Mouse (Mus musculus) inflammation-experienced regulatory T-cells, adult 6 months (primary cell): ENCODE measurements around the gene Kbtbd13. TPM values are rescaled to one million over a fixed set of nuclear protein-coding genes. Genes with fewer than 3 reads are reported as not detected.

Experiments used
- ATAC-seq: one replicate; pipeline ENCODE4 v1.8.0; 2017
- polyA plus RNA-seq, 3 experiments: library from polyadenylated mRNA; unstranded; fragments of 100-300 nt; shearing (Covaris generic); gene quantifications; one replicate each; pipeline ENCODE4 v1.2.1; 2017

The Kbtbd13 gene
- polyA plus RNA-seq, 3 experiments from 2014 or later: not detected

DNA sequence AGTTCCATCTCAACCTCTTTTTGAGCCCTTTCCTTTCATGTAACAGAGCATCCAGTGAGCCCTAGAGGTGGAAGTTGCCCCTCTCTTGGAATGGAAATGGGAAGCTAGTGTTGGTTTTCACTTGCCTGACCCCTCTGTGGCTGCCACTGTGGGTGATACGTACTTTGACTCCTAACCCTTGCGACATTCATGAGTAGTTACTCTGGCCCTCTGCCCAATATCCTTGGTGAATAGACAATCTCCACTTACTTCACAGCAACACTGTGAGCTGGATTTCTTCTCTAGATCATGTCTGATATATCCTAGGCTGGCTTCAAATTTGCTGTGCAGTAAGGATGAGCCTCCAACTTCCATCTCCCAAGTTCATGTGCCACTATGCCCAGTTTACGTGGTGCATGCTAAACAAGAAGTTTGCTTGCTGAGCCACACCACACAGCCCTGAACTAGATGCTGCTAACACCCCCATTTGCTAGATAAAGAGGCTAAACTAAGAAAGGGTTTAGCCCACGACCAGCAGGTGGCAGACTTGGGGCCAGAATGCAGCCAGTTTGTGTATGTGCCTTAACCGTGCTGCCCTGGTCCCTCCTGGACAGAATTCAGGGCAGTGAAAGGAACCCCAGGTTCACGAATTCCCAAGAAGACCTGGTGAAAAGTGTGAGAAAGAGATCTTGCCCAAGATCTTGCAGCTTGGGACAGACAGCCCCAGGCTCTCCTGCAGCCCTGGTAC is 1.3 kb upstream of the Kbtbd13 start:
- ATAC-seq: no peak

DNA sequence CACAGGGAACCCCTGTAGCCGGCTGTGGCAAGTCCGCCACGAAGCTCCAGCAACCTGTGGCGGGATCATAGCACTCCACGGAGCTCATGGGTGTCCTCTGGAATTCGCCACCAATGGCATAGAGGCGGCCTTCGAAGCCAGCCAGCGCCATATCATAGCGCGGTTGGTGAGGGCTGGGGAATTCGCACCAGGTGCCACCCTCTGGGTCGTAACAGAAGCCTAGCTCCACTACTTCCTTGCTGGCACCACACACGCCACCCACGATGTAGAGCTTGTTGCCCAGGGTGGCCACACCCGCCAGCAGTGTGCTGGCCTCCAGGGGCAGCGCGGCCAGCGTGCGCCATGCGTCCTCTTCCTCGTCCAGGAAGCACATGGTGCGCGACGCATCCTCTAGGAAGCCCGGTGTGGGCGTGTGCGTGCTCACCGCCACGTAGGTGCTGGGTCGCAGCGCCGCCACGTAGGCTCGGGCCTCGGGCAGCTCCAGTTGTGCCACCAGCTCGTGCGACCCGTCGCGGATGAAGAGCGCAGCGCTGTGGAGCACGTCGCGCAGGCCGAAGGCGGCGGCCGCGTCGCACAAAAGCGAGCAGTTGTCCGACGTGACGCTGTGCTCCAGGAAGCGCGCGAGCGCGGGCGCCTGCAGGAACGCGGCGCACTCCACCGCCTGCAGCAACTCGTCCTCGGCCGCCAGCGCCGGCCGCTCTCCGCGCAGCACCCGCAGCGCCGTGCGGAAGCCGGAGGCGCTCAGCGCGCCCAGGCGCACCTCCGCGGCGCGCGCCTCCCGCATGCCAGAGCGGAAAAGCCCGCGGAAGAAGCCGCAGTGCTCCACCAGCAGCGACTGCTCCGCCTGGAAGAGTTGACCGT is 470 bp downstream of the Kbtbd13 start:
- ATAC-seq: no peak

DNA sequence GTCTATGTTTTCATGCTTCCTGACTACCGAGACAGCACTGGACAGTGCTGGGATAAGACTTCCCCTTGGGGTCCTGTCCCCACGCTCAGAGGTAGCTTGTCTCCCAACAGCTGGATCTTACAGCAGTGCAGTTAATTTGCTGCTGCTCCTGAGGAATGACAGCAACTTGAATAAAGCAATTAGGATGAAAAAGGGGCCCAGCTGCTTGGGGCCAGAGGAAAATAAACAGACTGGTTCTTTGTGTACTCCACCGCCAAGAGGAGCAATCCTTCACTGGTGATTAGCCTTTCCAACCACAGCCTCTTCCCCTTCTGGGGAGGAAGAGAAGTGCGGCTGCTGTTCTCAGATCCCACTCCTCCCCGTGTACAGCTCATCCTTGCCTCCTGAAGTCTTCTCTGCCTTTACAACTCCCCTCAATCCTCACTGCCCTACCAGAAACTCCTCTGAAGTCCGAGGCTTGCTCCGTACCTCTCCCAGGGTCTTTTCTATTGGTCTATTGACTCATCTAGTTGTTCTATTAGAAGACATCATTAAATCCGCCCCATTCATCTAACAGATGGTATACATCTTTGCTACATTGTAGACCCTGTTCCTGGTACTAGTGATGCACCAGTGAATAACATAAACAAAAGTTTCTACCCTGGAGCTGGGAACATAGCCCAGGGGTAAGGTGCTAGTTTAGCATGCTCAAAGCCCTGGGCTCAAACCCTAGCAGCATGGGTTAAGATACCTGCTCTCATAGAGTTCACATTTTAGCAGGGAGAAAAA is 4.9 kb downstream of the Kbtbd13 start:
- ATAC-seq: no peak

DNA sequence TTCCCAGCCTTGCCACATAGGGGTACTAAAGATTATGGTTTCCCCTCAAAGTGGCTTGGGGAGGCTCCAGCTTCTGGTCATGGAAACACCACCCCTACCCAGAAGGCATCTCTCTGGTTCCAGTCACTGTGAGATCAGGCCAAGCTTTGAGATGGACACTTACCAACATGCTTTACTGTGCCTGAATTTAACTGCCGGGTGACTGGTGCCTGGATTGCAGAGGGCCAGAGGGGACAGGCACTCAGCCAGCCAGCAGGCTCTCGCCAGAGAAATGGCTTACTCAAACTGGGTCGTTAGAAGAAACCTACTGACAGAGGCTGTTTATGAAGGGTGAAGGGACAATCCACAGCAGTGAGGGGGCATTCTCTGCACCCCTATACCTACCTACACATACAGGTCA is 7.2 kb downstream of the Kbtbd13 start:
- ATAC-seq: no peak

DNA sequence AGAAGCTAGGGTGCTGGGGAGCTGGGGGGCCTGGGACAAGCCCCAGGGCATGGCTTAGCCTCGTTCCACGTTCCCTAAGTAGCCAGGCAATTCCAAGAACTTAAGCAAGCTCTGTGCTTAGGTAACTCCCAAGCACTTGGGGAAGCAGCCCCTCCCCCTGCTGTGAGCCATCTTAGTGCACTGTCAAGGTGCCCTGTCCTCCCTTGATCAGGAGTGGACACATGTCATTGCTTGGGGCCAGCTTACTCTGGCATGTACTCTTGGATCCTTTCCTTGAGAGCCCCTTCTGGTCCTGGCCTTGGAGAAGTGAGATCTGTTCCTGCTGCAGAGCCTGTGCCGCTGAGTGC is 8.7 kb downstream of the Kbtbd13 start:
- ATAC-seq: no peak

DNA sequence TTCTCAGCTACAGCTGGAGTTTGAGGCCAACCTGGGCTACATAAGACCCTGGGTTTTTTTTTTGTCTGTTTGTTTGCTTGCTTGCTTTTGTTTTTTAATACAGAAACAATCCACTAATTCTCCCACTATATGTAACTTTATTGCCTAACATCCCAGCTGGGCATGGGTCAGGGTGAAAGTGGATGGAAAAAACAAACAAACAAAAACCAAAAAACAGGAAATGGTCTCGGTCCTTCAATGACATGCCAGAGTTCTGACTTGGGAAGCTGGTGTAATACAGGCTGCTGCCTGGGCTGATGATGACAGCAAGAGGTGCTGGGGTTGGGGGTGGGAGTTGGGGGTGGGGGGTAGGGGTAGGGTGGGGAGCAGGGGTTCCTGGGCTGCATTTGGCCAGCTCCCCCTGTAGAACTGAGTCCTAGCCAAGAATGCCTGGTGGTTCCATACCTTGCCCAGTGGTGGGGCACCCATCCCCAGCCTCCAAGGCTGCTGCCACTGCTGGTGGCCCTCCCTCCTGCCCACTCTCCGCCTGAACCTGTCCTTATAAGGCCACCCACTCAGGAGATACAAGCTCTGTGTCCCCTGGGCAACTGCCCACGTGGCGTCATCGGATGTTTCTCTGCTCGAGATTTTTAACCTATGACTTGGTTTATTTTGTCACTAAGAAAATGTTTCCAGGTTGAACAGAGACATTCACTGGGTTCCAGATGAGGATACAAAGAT is 9.3 kb downstream of the Kbtbd13 start:
- no peak for ATAC-seq

DNA sequence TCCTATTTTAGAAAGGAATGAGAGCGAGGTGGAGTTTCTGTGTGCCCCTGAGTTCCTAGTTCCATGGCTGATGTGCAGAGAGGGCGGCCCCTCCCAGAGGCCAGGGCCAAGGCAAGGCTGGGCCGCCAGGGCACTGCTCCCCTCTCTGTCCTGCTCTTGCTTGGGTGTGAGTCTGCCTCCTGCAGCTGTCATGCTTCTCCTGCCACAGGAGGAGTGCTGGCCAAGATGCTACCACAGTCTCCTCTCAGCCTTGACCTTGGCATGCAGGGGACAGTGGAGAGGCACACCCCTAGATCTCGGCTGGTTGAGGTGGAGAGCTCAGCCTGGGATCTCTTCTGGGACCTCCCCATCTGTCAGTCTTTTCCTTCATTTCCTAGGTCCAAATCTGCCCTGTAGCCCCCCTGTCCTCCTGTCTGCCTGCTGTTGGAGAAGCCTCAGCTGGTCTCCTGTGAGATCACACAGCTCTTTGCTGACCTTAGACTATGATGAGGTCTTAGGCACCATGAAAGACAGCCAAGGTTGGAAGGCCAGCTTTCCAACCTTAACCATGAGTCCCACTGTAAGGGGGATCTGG is 10.3 kb downstream of the Kbtbd13 start:
- ATAC-seq: no peak

DNA sequence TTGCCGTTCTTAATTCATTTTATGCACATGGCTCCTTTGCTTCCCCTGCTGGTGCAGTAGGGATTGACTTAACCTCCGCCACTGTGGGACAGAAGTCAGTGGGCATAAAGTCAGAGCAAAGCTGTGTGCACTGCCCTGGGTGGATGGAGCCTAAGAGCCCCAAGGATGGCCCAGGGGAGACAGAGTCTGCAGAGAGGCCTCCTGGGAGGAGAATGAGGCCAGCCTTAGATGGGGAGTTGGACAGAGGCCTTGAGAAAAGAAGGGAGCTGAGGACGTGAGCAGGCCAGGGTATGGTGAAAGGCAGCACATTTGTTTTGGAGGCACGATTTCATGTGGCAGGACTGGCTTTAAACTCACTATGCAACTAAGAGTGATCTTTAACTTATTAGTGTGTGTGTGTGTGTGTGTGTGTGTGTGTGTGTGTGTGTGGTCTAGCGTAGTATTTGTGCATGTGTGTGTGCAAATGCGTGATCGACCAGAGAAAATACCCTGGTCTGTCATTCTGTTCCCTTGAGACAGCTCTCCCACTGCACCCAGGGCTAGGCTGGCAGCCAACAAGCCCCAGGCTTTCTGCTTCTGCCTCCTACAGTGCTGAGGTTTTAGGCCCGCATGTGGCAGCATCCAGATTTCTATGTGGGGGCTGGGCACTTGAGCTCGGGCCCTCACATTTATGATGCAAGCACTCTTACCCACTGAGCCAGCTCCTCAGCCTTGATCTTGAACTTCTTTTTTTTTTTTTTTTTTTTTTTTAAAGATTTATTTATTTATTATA is 16.1 kb downstream of the Kbtbd13 start:
- no peak for ATAC-seq

DNA sequence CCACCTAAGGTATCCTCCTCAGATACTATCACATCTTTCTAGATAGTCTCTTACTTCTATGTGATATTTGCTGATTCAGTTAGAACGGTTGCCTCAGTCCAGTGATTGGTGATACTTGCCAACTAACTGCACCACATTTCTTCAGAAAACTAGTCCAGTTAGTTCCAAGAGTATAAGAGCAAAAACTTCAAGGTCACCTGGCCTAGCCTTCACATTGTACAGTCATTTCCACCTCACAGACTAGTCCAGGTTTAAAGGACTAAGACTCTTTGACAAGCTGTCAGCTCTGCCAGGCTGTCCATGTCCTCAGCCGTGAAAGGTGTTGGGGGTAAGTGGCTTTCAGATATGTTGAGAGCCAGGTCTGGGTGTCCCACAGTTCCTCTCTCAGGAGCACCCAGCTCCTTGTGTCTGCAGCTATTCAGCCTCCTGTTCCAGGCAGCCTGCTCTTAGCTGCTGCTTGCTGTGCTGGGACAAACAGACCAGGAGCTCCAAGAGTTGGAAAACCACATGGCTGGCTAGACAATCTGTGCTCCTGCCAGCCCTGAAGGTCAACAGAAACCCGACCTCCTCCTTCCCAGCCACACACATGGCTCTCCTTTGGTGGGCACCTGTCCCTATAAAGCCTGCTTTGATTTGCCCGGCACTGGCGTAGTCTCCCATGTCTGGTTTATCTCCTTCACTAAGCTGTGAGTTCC is 16.8 kb downstream of the Kbtbd13 start:
- ATAC-seq: no peak

DNA sequence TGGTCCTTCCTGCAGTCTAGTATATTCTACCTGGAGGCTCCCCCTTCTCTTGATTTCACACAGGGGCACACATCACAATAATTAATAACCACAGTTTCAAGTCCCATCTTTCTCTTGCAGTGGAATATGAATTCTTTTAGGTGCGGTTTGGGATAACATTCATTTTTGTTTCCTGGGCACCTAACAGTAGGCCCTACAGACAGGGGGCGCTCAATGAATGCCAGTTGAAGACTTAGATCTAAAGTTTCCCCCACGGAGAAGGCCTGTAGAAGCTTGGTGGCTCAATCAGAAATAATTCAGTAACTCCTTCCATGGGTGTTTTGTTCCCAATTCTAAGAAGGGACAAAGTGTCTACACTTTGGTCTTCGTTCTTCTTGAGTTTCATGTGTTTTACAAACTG is 19.0 kb downstream of the Kbtbd13 start:
- ATAC-seq: no peak

DNA sequence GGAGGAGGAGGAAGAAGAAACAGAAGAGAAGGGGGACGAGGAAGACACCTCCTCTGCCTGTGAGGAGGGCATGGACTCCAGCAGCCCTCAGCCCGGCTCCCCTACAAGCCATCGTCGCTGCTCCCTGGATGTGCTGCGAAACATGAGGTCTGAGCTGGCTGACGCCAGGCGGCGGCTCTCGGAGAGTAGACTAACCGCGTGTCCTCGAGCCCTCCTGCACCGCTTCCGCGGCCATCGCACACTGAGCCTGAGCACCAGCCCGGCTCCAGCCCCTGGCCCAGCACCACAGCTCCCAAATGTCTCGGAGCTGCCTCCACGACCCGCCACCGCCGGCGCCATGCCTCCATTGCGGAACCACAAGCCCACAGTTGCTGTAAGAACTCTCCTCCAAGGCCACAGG is 19.7 kb downstream of the Kbtbd13 start:
- no peak for ATAC-seq

DNA sequence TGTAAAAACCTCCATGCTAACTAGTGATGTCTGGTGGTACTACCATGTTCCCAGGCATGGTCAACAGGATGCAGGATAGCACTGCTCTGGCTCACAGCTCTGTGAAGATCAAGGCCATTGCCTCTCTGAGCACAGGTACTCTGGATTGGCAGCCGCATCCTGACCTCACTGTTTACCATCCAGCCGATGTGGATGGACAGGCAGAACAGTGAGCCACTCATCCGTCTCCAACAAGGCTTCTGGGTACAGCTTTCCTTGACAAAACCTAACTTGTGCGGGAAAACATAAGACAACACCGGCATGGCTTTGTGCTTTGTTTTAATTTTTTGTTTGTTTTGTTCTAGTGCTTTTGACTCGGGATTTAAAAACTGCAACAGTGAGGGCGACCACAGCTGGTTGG is 25.7 kb downstream of the Kbtbd13 start:
- no peak for ATAC-seq

DNA sequence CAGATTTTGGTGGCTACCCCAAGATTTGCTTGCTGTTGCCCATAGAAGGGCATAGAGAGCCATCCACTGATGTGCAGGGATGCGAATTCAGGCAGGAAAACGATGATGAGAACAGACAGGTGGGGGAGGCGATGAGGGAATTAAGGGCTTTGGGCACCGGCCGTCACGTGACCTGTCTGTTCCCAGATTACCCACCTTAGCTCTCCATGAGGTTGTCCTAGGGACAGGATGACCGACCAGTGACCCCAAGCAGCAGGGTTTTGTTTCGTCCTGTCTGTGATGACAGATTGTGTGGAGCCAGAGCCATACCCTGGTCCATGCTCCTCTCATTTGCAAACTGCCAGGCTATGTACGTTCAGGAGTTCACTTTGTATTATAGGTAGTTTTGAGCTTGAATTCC is 27.8 kb downstream of the Kbtbd13 start:
- ATAC-seq: no peak

DNA sequence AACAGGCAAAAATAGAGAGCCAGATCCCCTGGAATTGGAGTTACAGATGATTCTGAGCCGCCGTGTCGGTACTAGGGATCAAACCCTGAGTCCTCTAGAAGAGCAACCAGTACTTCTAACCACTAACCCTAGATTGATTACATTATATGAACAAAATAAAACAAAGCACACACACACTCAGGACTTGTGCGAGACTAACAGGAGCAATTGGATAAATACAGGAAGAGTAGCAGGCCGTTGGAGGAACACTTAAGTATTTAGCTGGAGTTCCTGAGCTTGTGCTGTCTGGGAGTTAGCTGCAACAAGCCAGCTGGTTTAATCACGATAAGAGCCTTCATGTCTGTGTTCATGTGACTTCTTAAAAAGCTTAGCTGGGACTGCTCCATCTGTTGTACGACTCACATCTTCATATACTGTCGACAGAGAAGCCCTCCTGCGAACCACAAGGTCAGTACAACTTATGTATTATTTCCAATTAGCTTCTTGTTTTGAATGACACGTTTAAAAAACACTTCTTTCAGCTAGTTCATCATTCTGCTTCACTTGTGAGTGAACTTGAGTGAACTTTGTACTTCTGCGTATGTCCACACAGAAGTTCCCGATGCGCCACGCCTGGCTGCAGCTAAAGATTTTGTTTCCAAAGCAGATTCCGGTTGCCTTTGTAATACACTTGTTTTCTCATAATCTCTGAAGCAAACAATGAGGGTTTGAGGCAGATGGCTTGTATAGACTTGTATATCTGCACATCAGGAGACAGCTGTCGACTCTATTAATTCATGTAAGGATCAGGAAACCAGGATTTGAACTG is 30.6 kb downstream of the Kbtbd13 start, which contains the start of gene Ubap1l:
Gene Ubap1l, plus strand, starts transcription at position 401 of the 808 bp plus-strand sequence.
- ATAC-seq: no peak

DNA sequence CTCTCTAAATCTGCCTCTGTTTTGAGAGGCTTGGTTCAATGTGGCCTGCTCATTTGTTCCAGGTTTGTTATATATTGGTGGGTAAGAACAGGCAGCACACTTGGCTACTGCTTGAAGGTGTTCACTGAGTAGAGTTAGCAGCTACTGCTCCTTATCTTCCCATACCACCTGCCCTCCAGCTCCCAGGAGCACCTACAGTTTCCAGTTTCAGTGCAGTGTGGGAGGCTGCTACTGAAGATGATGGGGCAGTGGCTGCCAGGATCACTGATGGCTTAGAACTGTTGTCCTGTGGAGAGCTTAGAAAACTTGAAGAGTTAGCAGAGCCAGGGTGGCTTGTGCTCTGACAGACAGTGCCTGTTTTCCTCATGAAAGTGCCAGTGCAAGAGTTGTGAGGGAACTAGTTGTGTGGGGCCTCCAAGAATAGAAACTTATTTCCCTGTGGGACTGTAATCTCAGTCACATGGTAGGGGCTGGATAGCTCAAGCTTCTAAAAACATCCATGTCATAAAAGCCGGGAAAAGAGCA is 32.4 kb downstream of the Kbtbd13 start:
- ATAC-seq: no peak

DNA sequence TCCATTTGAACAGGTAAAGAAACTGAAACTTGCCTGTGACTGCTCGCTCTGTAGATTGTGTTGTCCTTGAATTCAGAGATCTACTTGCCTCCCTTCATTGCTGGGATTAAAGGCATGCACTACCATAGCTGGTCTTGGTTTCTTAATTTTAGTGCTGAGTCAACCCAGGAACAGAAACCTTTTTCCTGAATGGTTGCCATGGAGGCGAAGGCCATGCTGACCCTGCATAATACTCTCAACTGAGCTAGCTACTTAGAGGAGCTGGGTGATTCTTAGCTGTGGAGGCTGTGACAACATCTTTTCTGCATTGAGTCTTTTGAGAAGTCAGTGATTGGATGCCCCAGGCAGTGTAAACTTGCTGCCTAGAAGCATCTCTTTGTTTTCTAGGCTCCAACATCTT is 34.5 kb downstream of the Kbtbd13 start:
- no peak for ATAC-seq

DNA sequence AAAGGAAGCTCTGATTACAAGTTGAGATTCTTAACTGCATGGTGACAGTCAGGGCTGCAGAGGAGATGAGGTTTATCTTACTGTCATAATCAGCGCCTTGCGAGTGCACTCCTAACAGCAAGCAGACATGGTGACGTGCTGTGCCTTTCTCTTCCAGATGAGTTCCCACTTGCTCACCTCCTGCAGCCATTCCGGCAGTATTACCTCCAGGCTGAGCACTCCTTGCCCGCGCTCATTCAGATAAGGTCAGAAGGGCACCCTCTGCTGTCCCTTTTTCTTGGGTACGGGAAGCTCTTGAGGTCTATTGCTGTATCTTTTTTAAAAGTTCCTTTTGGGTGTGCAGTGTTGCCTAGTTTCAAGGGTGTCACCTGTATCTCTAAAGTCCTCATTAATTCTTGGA is 34.9 kb downstream of the Kbtbd13 start:
- no peak for ATAC-seq

DNA sequence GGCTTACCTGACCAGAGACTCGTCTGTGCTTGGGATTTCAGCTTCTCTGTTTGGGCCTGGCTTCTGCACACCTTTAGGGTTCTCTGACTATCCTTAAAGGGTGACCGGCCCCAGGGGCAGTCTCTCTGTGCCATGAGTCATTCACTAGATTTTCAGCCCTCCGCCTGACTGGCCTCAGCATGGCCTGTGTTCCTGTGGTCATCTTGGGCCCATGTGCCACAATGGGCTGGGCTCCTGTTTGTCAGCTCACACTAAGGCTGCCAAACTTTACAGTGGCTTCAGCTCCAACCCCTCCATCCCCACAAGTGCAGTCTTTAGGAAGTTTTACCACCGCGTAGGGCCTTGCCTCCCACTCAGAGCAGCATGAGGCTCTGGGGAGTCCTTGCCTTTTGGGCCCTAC is 38.2 kb downstream of the Kbtbd13 start:
- ATAC-seq: no peak

DNA sequence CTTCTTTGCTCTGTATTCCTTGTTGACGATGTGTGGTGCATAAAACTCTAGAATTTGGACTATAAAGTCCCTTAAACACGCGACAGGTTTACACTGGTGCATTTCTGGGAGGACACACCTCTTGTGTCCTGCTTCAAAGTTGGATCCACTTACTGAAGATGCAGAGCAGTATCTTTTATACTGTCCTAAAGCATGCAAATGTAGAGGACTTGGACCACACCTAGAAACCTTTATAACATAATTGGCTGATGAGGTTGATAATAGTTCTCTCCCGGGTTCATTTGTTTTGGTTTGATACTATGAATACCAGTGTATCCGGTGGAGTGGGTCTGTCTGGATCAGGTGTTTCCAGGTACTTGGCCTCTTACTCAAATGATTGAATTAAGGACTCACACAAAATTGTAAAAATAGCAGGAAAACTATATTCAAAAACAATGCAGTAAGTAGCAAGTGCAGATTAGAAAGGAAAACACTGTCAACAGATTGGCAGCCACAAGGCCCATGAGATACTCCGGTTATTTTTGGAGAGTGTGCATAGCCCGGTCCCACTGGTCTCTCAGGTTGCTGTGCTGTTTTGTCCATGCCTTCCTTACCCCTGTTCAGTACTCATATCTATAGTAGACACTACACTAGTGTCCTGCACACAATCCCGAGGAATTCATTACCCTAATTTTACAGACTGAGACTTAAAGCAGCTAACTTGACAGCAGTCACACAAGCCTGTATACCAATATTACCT is 44.2 kb downstream of the Kbtbd13 start:
- no peak for ATAC-seq
